8 mouse cellular contexts compared by ENCODE assay signal in genomic region chr3:138740843-138741540, GRCm38 (mm10). TPM values are rescaled to one million over a fixed set of nuclear protein-coding genes. Genes with fewer than 3 reads are reported as not detected.
DNase-seq lines count a peak whose midpoint lies in the region; ATAC-seq and TF ChIP-seq lines count a peak whose summit lies in the region.

No protein-coding gene starts in this region.

- no peak overlapping the region for H3ac ChIP-seq in myocyte (ENCODE audit: control insufficient read depth, insufficient read length)

- no peak for DNase-seq in intestine, embryonic 14.5 days (ENCODE audit: low spot score)
- peak; percentile 15 for DNase-seq in brain, embryonic 14.5 days (ENCODE audit: low read depth)
- no peak for DNase-seq in layer of hippocampus, adult 9-10 months (ENCODE audit: low spot score)
- DNase-seq in right cerebral cortex, postnatal 14 days, result no peak
- no peak for DNase-seq in frontal cortex, postnatal 10 days (ENCODE audit: low spot score in 2 of 2)

- no peak for TF ChIP-seq POLR2A in brain, embryonic 14.5 days (IDR thresholded peaks at IDR 0.05; ENCODE audit: borderline replicate concordance, extremely low read depth, insufficient read depth, insufficient read length, poor library complexity, severe bottlenecking)
- no peak for TF ChIP-seq POLR2A in myocyte (IDR thresholded peaks at IDR 0.05; ENCODE audit: insufficient read length, low read depth)

- 0 out of 2 replicates have a peak overlapping the region, but pooled peaks have one; percentile 71 for H3K4me3 ChIP-seq in intestine, embryonic 14.5 days (ENCODE audit: low read depth, low read length)
- no peak overlapping the region; the same call in 1 of the 2 replicates for H3K4me3 ChIP-seq in intestine, postnatal 0 days (ENCODE audit: low read depth, low read length)
- peak overlapping the region; percentile 92 for H3K4me3 ChIP-seq in hindbrain, embryonic 15.5 days
- H3K4me3 ChIP-seq in myocyte, result peak overlapping the region; percentile 68

- H3K9me3 ChIP-seq in intestine, embryonic 14.5 days (ENCODE audit: control insufficient read depth, low read length), result no peaks in the 10 kb centered on the region
- no peaks in the 10 kb centered on the region for H3K9me3 ChIP-seq in intestine, postnatal 0 days (ENCODE audit: control insufficient read depth)
- no peaks in the 10 kb centered on the region for H3K9me3 ChIP-seq in hindbrain, embryonic 15.5 days

- H3K4me2 ChIP-seq in intestine, embryonic 14.5 days (ENCODE audit: low read length), result peak overlapping the region; percentile 70
- H3K4me2 ChIP-seq in intestine, postnatal 0 days (replicated peaks; ENCODE audit: low read depth), result no peak overlapping the region
- H3K4me2 ChIP-seq in hindbrain, embryonic 15.5 days, result peak overlapping the region; percentile 87
- H3K4me2 ChIP-seq in myocyte (ENCODE audit: low read depth), result peak overlapping the region; percentile 89

- H3K79me2 ChIP-seq in myocyte (ENCODE audit: control insufficient read depth, insufficient read depth), result peaks cover 24% of the 10 kb centered on the region

- H3K27me3 ChIP-seq in intestine, embryonic 14.5 days (replicated peaks; ENCODE audit: control insufficient read depth, insufficient read depth, low read length), result no peaks in the 10 kb centered on the region; the same call in 1 of the 2 replicates
- H3K27me3 ChIP-seq in intestine, postnatal 0 days (replicated peaks; ENCODE audit: control insufficient read depth, insufficient read depth, low read length), result peaks cover 11% of the 10 kb centered on the region; the same call in 1 of the 2 replicates
- H3K27me3 ChIP-seq in hindbrain, embryonic 15.5 days, result no peaks in the 10 kb centered on the region
- H3K27me3 ChIP-seq in myocyte (ENCODE audit: control insufficient read depth, insufficient read depth, insufficient read length), result no peaks in the 10 kb centered on the region

- no peak overlapping the region for H3K9ac ChIP-seq in intestine, embryonic 14.5 days (ENCODE audit: low read length)
- H3K9ac ChIP-seq in intestine, postnatal 0 days (ENCODE audit: low read depth, low read length), result no peak overlapping the region
- H3K9ac ChIP-seq in hindbrain, embryonic 15.5 days, result peak overlapping the region; percentile 88

- no peak for TF ChIP-seq CTCF in intestine, postnatal 0 days (IDR thresholded peaks at IDR 0.05; ENCODE audit: low read depth)
- TF ChIP-seq CTCF in brain, embryonic 14.5 days (IDR thresholded peaks at IDR 0.05; ENCODE audit: borderline replicate concordance, extremely low read depth, insufficient read depth, insufficient read length), result no peak

- no peaks in the 10 kb centered on the region for H3K36me3 ChIP-seq in intestine, embryonic 14.5 days (ENCODE audit: control insufficient read depth, insufficient read depth, low read length)
- no peaks in the 10 kb centered on the region for H3K36me3 ChIP-seq in intestine, postnatal 0 days (ENCODE audit: control insufficient read depth, insufficient read depth)
- no peaks in the 10 kb centered on the region for H3K36me3 ChIP-seq in hindbrain, embryonic 15.5 days
- H3K36me3 ChIP-seq in myocyte (ENCODE audit: control insufficient read depth, insufficient read depth), result no peaks in the 10 kb centered on the region

- peaks cover 7% of the 10 kb centered on the region for H3K4me1 ChIP-seq in intestine, embryonic 14.5 days (replicated peaks; ENCODE audit: control insufficient read depth, insufficient read depth, low read length)
- no peaks in the 10 kb centered on the region for H3K4me1 ChIP-seq in intestine, postnatal 0 days (replicated peaks; ENCODE audit: control insufficient read depth, insufficient read depth, low read length)
- peaks cover 31% of the 10 kb centered on the region for H3K4me1 ChIP-seq in hindbrain, embryonic 15.5 days (replicated peaks)

- 67% methylated on average over 8 of the region's 8 CpGs for WGBS in intestine, embryonic 14.5 days
- 69% methylated on average over 8 of the region's 8 CpGs for WGBS in intestine, postnatal 0 days
- 69% methylated on average over 8 of the region's 8 CpGs for WGBS in hindbrain, embryonic 15.5 days

- no peak overlapping the region for H3K27ac ChIP-seq in intestine, embryonic 14.5 days (ENCODE audit: low read depth)
- no peak overlapping the region for H3K27ac ChIP-seq in intestine, postnatal 0 days (ENCODE audit: low read depth, low read length)
- peak overlapping the region; percentile 95 for H3K27ac ChIP-seq in hindbrain, embryonic 15.5 days (replicated peaks)

- ATAC-seq in intestine, embryonic 14.5 days (replicated peaks; ENCODE audit: low FRiP score, low TSS enrichment, low read depth), result no peak
- no peak for ATAC-seq in intestine, postnatal 0 days
- no peak for ATAC-seq in hindbrain, embryonic 15.5 days (ENCODE audit: low FRiP score, low read depth)

TF ChIP-seq in myocyte, 11 proteins besides CTCF, POLR2A, EP300 and RAD21:
- TF ChIP-seq MYOG (IDR thresholded peaks at IDR 0.05; ENCODE audit: control insufficient read depth in 1 of 3, insufficient read depth in 1 of 3, insufficient read length in 2 of 3, low read depth in 2 of 3) (no peak), TCF3 (IDR thresholded peaks at IDR 0.05; ENCODE audit: insufficient read length, low read depth) (no peak), SRF (IDR thresholded peaks at IDR 0.05; ENCODE audit: control insufficient read depth, insufficient read length, low read depth) (no peak), E2F4 (IDR thresholded peaks at IDR 0.05; ENCODE audit: insufficient read depth) (no peak), TCF12 (IDR thresholded peaks at IDR 0.05; ENCODE audit: insufficient read depth, poor library complexity, severe bottlenecking) (no peak), CEBPB (IDR thresholded peaks at IDR 0.05; ENCODE audit: insufficient read depth, poor library complexity, severe bottlenecking) (no peak), USF1 (IDR thresholded peaks at IDR 0.05; ENCODE audit: low read depth) (no peak), REST (IDR thresholded peaks at IDR 0.05; ENCODE audit: insufficient read depth, insufficient read length) (no peak), MAX (IDR thresholded peaks at IDR 0.05; ENCODE audit: low read depth) (no peak), POLR2AphosphoS2 (IDR thresholded peaks at IDR 0.05; ENCODE audit: insufficient read length, low read depth) (no peak), MYOD1 (IDR thresholded peaks at IDR 0.05; ENCODE audit: control insufficient read depth in 1 of 3, insufficient read length in 2 of 3, low read depth in 2 of 3) (no peak)

RNA-seq across cellular contexts. Expression of gene Tspan5, which starts 1.0 kb away (rescaled TPM):
- polyA plus RNA-seq in intestine, embryonic 14.5 days (2014; fragmentation: Nextera tagmentation; extraction: Ambion mirVana), result 20.9 and 24.2 TPM in 2 replicates
- polyA plus RNA-seq in intestine, postnatal 0 days (2015; fragmentation: Nextera tagmentation; extraction: Ambion mirVana), result 6.4 and 7.4 TPM in 2 replicates
- polyA plus RNA-seq in brain, embryonic 14.5 days (2012; rRNA removed), result 97.1 and 109 TPM in 2 replicates
- polyA plus RNA-seq in hindbrain, embryonic 15.5 days (2015; fragmentation: Nextera tagmentation; extraction: Ambion mirVana), result 92.7 and 104 TPM in 2 replicates
- 16.9 TPM for polyA plus RNA-seq in myocyte (2012; fragmentation: generic; extraction: Trizol)
